Mouse (Mus musculus): ENCODE data around the gene Cfap126. TPM values are rescaled to one million over a fixed set of nuclear protein-coding genes. Genes with fewer than 3 reads are reported as not detected.

Cfap126 gene
- polyA plus RNA-seq (2015; fragmentation: Nextera tagmentation; extraction: Ambion mirVana): 1.5 and 2.0 TPM in 2 replicates

GRCm38 (mm10) chr1:171113873-171114299 lies at the start of gene Cfap126:
Gene Cfap126 (plus strand): TSS chr1:171113918.

GRCm38 (mm10) chr1:171064491-171065242 lies 49.1 kb upstream of the Cfap126 start, which contains the start of gene Fcgr3:
Gene Fcgr3 (minus strand): TSS chr1:171064935.

GRCm38 (mm10) chr1:171149974-171150760 lies 36.4 kb downstream of the Cfap126 start, which contains the start of the genes Sdhc and Mpz:
Gene Sdhc (minus strand): TSS chr1:171150603.
Gene Mpz (plus strand): TSS chr1:171150711.

Other genes starting within 250 kb of the Cfap126 start
- 5.9 TPM in 2 replicates for gene Atf6, start 246.1 kb upstream of the Cfap126 start, polyA plus RNA-seq (2015; fragmentation: Nextera tagmentation; extraction: Ambion mirVana)
- gene Gm26620, start 228.9 kb upstream of the Cfap126 start, polyA plus RNA-seq (2015; fragmentation: Nextera tagmentation; extraction: Ambion mirVana): 1.1 and 1.3 TPM in 2 replicates
- gene Dusp12, start 228.4 kb upstream of the Cfap126 start, polyA plus RNA-seq (2015; fragmentation: Nextera tagmentation; extraction: Ambion mirVana): 15.3 and 16.8 TPM in 2 replicates
- gene Fcrlb, start 201.0 kb upstream of the Cfap126 start, polyA plus RNA-seq (2015; fragmentation: Nextera tagmentation; extraction: Ambion mirVana): 0.16 and 0.28 TPM in 2 replicates
- 7.2 and 7.9 TPM in 2 replicates for gene Fcrla, start 186.3 kb upstream of the Cfap126 start, polyA plus RNA-seq (2015; fragmentation: Nextera tagmentation; extraction: Ambion mirVana)
- 8.8 and 14.5 TPM in 2 replicates for gene Fcgr2b, start 137.4 kb upstream of the Cfap126 start, polyA plus RNA-seq (2015; fragmentation: Nextera tagmentation; extraction: Ambion mirVana)
- 10.4 and 13.2 TPM in 2 replicates for gene Fcgr4, start 95.0 kb upstream of the Cfap126 start, polyA plus RNA-seq (2015; fragmentation: Nextera tagmentation; extraction: Ambion mirVana)
- 54.2 and 78.2 TPM in 2 replicates for gene Fcgr3, start 49.0 kb upstream of the Cfap126 start, polyA plus RNA-seq (2015; fragmentation: Nextera tagmentation; extraction: Ambion mirVana)
- gene Sdhc, start 36.7 kb downstream of the Cfap126 start, polyA plus RNA-seq (2015; fragmentation: Nextera tagmentation; extraction: Ambion mirVana): 133 and 137 TPM in 2 replicates
- 0.06 TPM in 1 of 2 replicates, not detected in the other for gene Mpz, start 36.8 kb downstream of the Cfap126 start, polyA plus RNA-seq (2015; fragmentation: Nextera tagmentation; extraction: Ambion mirVana)
- gene Pcp4l1, start 82.3 kb downstream of the Cfap126 start, polyA plus RNA-seq (2015; fragmentation: Nextera tagmentation; extraction: Ambion mirVana): 4.2 and 6.1 TPM in 2 replicates
- gene Nr1i3, start 100.1 kb downstream of the Cfap126 start, polyA plus RNA-seq (2015; fragmentation: Nextera tagmentation; extraction: Ambion mirVana): 0.04 and 0.23 TPM in 2 replicates
- gene Tomm40l, start 108.6 kb downstream of the Cfap126 start, polyA plus RNA-seq (2015; fragmentation: Nextera tagmentation; extraction: Ambion mirVana): 13.0 and 14.5 TPM in 2 replicates
- gene Apoa2, start 111.1 kb downstream of the Cfap126 start, polyA plus RNA-seq (2015; fragmentation: Nextera tagmentation; extraction: Ambion mirVana): 5.4 and 10.5 TPM in 2 replicates
- 259 and 395 TPM in 2 replicates for gene Fcer1g, start 120.4 kb downstream of the Cfap126 start, polyA plus RNA-seq (2015; fragmentation: Nextera tagmentation; extraction: Ambion mirVana)
- 2.1 and 3.0 TPM in 2 replicates for gene Adamts4, start 136.5 kb downstream of the Cfap126 start, polyA plus RNA-seq (2015; fragmentation: Nextera tagmentation; extraction: Ambion mirVana)
- gene Ndufs2, start 137.5 kb downstream of the Cfap126 start, polyA plus RNA-seq (2015; fragmentation: Nextera tagmentation; extraction: Ambion mirVana): 120 and 129 TPM in 2 replicates
- gene B4galt3, start 156.4 kb downstream of the Cfap126 start, polyA plus RNA-seq (2015; fragmentation: Nextera tagmentation; extraction: Ambion mirVana): 39.0 and 44.1 TPM in 2 replicates
- 146 and 167 TPM in 2 replicates for gene Ppox, start 167.3 kb downstream of the Cfap126 start, polyA plus RNA-seq (2015; fragmentation: Nextera tagmentation; extraction: Ambion mirVana)
- gene Usp21, start 174.1 kb downstream of the Cfap126 start, polyA plus RNA-seq (2015; fragmentation: Nextera tagmentation; extraction: Ambion mirVana): 34.0 and 36.2 TPM in 2 replicates
- 62.2 and 65.2 TPM in 2 replicates for gene Ufc1, start 181.1 kb downstream of the Cfap126 start, polyA plus RNA-seq (2015; fragmentation: Nextera tagmentation; extraction: Ambion mirVana)
- 21.7 and 22.4 TPM in 2 replicates for gene Dedd, start 215.2 kb downstream of the Cfap126 start, polyA plus RNA-seq (2015; fragmentation: Nextera tagmentation; extraction: Ambion mirVana)
- gene Nit1, start 231.7 kb downstream of the Cfap126 start, polyA plus RNA-seq (2015; fragmentation: Nextera tagmentation; extraction: Ambion mirVana): 17.3 and 21.0 TPM in 2 replicates
- 63.8 and 71.4 TPM in 2 replicates for gene Pfdn2, start 231.8 kb downstream of the Cfap126 start, polyA plus RNA-seq (2015; fragmentation: Nextera tagmentation; extraction: Ambion mirVana)
- gene Klhdc9, start 246.9 kb downstream of the Cfap126 start, polyA plus RNA-seq (2015; fragmentation: Nextera tagmentation; extraction: Ambion mirVana): 0.49 and 0.56 TPM in 2 replicates

All from spleen, postnatal 0 days (tissue).